Mouse (Mus musculus): ENCODE results near the gene Snx29. TPM values are rescaled to one million over a fixed set of nuclear protein-coding genes. Genes with fewer than 3 reads are reported as not detected.

Snx29 gene
- polyA plus RNA-seq, 1 experiment from 2014 or later = 10.0 TPM

DNA sequence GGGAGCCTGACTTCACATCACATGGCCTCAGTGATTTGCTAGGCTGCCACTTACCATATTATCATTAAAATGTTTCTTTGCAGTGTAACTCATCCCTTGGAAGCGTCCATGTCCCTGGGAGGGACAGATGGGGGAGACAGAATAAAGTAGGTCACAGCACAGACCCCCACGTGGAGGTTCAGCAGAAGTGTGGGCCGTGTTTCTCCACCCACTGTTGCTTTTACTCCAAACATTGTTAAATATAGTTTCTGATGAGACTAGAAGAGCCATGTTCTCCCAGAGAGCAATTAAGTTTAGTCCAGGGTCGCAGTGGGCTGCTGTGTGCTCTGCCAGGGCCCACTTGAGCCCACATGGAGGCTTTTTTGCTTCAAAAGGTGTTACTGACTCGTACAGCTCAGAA lies 419.2 kb downstream of the Snx29 start:
- no peak for DNase-seq (ENCODE audit: low spot score)
- TF ChIP-seq CTCF (IDR thresholded peaks at IDR 0.05) (no peak), EP300 (IDR thresholded peaks at IDR 0.05) (no peak)
- WGBS = 54% methylated on average over 5 of the region's 5 CpGs
- ATAC-seq = no peak
- Histone ChIP-seq H3K27me3 (replicated peaks; ENCODE audit: insufficient read depth, low read length) (no peaks in the 10 kb centered on the region), H3K9ac (replicated peaks; ENCODE audit: low read depth) (no peak overlapping the region), H3K4me1 (ENCODE audit: insufficient read depth, low read depth, low read length) (no peaks in the 10 kb centered on the region), H3K9me3 (ENCODE audit: low read length) (no peaks in the 10 kb centered on the region), H3K36me3 (ENCODE audit: insufficient read depth, low read length) (no peaks in the 10 kb centered on the region), H3K27ac (ENCODE audit: low read length) (no peak overlapping the region), H3K4me3 (ENCODE audit: low read depth, low read length) (no peak overlapping the region), H3K4me2 (replicated peaks; ENCODE audit: low read depth, low read length) (no peak overlapping the region)

DNA sequence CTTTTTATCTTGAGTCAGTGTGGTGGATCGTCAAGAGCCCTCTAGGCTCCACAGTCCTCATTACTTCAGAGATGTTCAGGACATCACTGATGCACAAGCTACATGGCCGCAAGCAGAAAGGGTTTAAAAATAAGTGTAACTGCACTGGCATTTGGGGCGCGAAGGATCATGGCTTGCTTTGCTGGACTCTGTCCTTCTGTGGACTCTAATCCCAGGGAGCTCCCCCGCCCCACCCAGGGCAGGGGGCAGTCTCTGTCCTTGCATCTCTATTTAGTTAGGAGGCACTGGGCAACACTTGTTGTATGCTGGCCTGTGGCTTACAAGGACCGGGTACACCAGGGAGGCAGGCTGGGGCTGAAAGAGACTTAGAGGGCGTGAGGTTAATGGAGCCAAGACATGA lies 419.6 kb downstream of the Snx29 start:
- no peaks in the 10 kb centered on the region for H3K27me3 ChIP-seq (replicated peaks; ENCODE audit: insufficient read depth, low read length)
- H3K9ac ChIP-seq (replicated peaks; ENCODE audit: low read depth) = no peak overlapping the region
- no peaks in the 10 kb centered on the region for H3K4me1 ChIP-seq (ENCODE audit: insufficient read depth, low read depth, low read length)
- H3K4me2 ChIP-seq (replicated peaks; ENCODE audit: low read depth, low read length) = no peak overlapping the region
- H3K4me3 ChIP-seq (ENCODE audit: low read depth, low read length) = no peak overlapping the region
- 93% methylated on average over 7 of the region's 7 CpGs for WGBS
- TF ChIP-seq CTCF (IDR thresholded peaks at IDR 0.05) = no peak
- no peak for TF ChIP-seq EP300 (IDR thresholded peaks at IDR 0.05)
- no peaks in the 10 kb centered on the region for H3K36me3 ChIP-seq (ENCODE audit: insufficient read depth, low read length)
- H3K9me3 ChIP-seq (ENCODE audit: low read length) = no peaks in the 10 kb centered on the region
- DNase-seq (ENCODE audit: low spot score) (no peak), ATAC-seq (no peak)
- H3K27ac ChIP-seq (ENCODE audit: low read length) = no peak overlapping the region

DNA sequence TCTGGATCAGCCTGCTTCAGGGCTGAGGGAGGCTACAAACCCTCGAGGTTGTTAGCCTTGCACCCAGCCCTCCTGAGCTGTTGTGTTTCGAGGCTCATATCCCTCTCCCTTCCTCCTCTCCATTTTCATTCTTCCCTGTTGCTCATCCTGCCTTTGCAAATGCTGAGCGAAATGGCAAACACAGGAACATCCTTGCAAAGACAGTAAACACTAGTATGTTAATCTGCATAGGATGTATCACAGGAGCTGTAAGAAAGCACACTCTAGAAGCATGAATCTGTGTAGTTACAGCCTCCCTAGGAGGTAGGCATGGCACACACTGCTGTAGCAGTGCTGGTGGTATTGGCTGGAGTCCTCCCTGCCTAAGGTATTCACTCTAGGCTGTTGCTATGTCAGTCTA lies 420.3 kb downstream of the Snx29 start:
- H3K9me3 ChIP-seq (ENCODE audit: low read length) = no peaks in the 10 kb centered on the region
- no peak for DNase-seq (ENCODE audit: low spot score)
- ATAC-seq = no peak
- TF ChIP-seq CTCF (IDR thresholded peaks at IDR 0.05) (no peak), EP300 (IDR thresholded peaks at IDR 0.05) (no peak)
- H3K4me3 ChIP-seq (ENCODE audit: low read depth, low read length) = no peak overlapping the region
- no peak overlapping the region for H3K4me2 ChIP-seq (replicated peaks; ENCODE audit: low read depth, low read length)
- no peaks in the 10 kb centered on the region for H3K4me1 ChIP-seq (ENCODE audit: insufficient read depth, low read depth, low read length)
- H3K36me3 ChIP-seq (ENCODE audit: insufficient read depth, low read length) = no peaks in the 10 kb centered on the region
- 68% methylated on average over 3 of the region's 3 CpGs for WGBS
- no peak overlapping the region for H3K27ac ChIP-seq (ENCODE audit: low read length)
- no peaks in the 10 kb centered on the region for H3K27me3 ChIP-seq (replicated peaks; ENCODE audit: insufficient read depth, low read length)
- H3K9ac ChIP-seq (replicated peaks; ENCODE audit: low read depth) = no peak overlapping the region

DNA sequence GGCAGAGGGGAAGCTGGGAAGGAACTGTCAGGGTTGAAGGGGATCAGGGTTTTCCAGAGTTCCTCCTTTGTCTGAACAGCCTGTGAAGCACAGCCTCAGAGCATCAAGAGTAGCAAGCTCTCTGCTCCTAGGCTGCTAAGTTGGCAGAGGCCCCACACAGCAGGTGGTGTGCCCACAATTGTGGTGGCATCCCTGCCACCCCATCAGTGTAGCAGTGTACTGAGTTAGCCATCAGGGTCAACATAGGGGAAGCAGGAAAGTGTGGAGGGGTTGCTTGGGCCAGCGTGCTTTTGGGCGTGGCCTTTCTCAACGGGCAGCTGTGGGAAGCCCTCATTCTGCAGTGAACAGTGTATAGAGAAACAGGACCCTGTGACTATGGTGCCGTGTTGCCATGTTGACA lies 421.0 kb downstream of the Snx29 start:
- ATAC-seq (no peak), DNase-seq (ENCODE audit: low spot score) (no peak)
- no peaks in the 10 kb centered on the region for H3K27me3 ChIP-seq (replicated peaks; ENCODE audit: insufficient read depth, low read length)
- 68% methylated on average over 4 of the region's 4 CpGs for WGBS
- no peak overlapping the region for H3K27ac ChIP-seq (ENCODE audit: low read length)
- no peak overlapping the region for H3K4me2 ChIP-seq (replicated peaks; ENCODE audit: low read depth, low read length)
- H3K9me3 ChIP-seq (ENCODE audit: low read length) = no peaks in the 10 kb centered on the region
- no peak overlapping the region for H3K9ac ChIP-seq (replicated peaks; ENCODE audit: low read depth)
- TF ChIP-seq EP300 (IDR thresholded peaks at IDR 0.05) = no peak
- TF ChIP-seq CTCF (IDR thresholded peaks at IDR 0.05) = no peak
- no peak overlapping the region for H3K4me3 ChIP-seq (ENCODE audit: low read depth, low read length)
- H3K4me1 ChIP-seq (ENCODE audit: insufficient read depth, low read depth, low read length) = no peaks in the 10 kb centered on the region
- no peaks in the 10 kb centered on the region for H3K36me3 ChIP-seq (ENCODE audit: insufficient read depth, low read length)

DNA sequence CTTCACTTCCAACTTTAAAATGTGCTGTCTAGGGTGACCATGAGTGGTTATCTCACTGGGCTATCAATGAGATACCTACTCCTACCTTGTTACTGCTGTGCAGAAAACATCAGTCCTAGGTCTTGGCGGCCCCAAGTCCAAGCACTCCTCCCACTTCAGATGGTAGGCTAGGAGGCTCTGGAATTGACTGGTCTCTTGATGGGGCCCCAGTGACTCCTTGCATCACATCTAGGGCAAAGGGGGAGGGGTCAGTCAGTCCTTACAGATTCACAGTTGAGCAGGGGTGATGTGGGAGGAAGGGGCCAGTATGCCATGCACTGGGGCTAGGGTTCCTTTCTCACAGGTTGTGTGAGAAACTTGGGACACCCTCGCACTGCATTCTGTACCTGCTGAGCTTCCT lies 423.3 kb downstream of the Snx29 start:
- Histone ChIP-seq H3K27ac (ENCODE audit: low read length) (no peak overlapping the region), H3K36me3 (ENCODE audit: insufficient read depth, low read length) (no peaks in the 10 kb centered on the region), H3K9ac (replicated peaks; ENCODE audit: low read depth) (no peak overlapping the region), H3K4me3 (ENCODE audit: low read depth, low read length) (no peak overlapping the region), H3K27me3 (replicated peaks; ENCODE audit: insufficient read depth, low read length) (no peaks in the 10 kb centered on the region), H3K4me1 (ENCODE audit: insufficient read depth, low read depth, low read length) (no peaks in the 10 kb centered on the region), H3K9me3 (ENCODE audit: low read length) (no peaks in the 10 kb centered on the region), H3K4me2 (replicated peaks; ENCODE audit: low read depth, low read length) (no peak overlapping the region)
- ATAC-seq (no peak), DNase-seq (ENCODE audit: low spot score) (no peak)
- 82% methylated on average over 2 of the region's 2 CpGs for WGBS
- TF ChIP-seq CTCF (IDR thresholded peaks at IDR 0.05) = no peak
- TF ChIP-seq EP300 (IDR thresholded peaks at IDR 0.05) = no peak

DNA sequence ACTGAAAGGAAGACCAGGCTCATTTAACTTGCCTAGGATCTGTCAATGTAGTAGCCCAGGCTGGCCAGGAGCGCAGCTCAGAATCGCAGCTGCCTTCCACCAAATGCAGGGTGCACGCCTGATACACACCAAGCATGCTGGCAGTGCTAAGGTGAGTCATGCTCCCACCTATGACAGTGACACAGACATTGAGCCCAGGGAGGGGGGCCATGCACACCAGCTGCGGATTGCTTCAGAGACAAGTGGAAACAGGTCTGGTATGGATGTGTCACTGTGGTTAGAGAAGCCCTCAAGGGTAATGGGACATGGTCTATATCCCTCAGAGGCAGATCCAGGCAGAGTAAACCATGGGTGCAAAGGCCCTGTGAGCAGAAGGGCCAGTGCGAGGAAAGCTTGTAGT lies 425.2 kb downstream of the Snx29 start:
- Histone ChIP-seq H3K36me3 (ENCODE audit: insufficient read depth, low read length) (no peaks in the 10 kb centered on the region), H3K4me2 (replicated peaks; ENCODE audit: low read depth, low read length) (no peak overlapping the region), H3K27me3 (replicated peaks; ENCODE audit: insufficient read depth, low read length) (no peaks in the 10 kb centered on the region), H3K4me1 (ENCODE audit: insufficient read depth, low read depth, low read length) (no peaks in the 10 kb centered on the region), H3K27ac (ENCODE audit: low read length) (no peak overlapping the region), H3K9ac (replicated peaks; ENCODE audit: low read depth) (no peak overlapping the region), H3K4me3 (ENCODE audit: low read depth, low read length) (no peak overlapping the region), H3K9me3 (ENCODE audit: low read length) (no peaks in the 10 kb centered on the region)
- 90% methylated on average over 5 of the region's 5 CpGs for WGBS
- TF ChIP-seq EP300 (IDR thresholded peaks at IDR 0.05) (no peak), CTCF (IDR thresholded peaks at IDR 0.05) (no peak)
- no peak for ATAC-seq
- no peak for DNase-seq (ENCODE audit: low spot score)

DNA sequence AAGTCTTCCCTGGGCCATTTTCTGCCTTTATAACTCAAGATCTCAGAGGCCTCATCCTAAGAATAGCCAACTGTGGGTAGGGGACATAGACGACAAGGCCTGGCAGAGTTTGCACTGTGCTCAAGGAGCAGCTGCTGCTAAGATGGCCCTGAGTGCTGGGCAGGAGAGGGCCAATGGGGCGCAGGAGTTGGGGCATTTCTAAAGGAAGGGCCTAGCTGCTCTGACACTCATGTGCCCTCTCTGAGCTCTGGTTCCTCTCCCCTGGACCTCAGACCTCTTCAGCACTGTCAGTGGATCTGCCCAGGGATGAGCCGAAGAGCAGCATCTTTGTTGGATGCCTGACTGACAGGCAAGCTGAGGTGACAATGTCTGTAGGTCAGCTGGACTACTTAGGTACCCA lies 426.4 kb downstream of the Snx29 start:
- H3K9me3 ChIP-seq (ENCODE audit: low read length) = no peaks in the 10 kb centered on the region
- TF ChIP-seq CTCF (IDR thresholded peaks at IDR 0.05) = no peak
- TF ChIP-seq EP300 (IDR thresholded peaks at IDR 0.05) = no peak
- H3K4me1 ChIP-seq (ENCODE audit: insufficient read depth, low read depth, low read length) = no peaks in the 10 kb centered on the region
- ATAC-seq = no peak
- H3K36me3 ChIP-seq (ENCODE audit: insufficient read depth, low read length) = no peaks in the 10 kb centered on the region
- no peak overlapping the region for H3K9ac ChIP-seq (replicated peaks; ENCODE audit: low read depth)
- no peak overlapping the region for H3K4me2 ChIP-seq (replicated peaks; ENCODE audit: low read depth, low read length)
- 84% methylated on average over 3 of the region's 3 CpGs for WGBS
- DNase-seq (ENCODE audit: low spot score) = no peak
- no peak overlapping the region for H3K4me3 ChIP-seq (ENCODE audit: low read depth, low read length)
- H3K27ac ChIP-seq (ENCODE audit: low read length) = no peak overlapping the region
- no peaks in the 10 kb centered on the region for H3K27me3 ChIP-seq (replicated peaks; ENCODE audit: insufficient read depth, low read length)
